Mouse (Mus musculus): ENCODE results near the gene Tbc1d22a.
A peak's percentile ranks its signal among the peaks of the same experiment; 100 is the strongest.

Tbc1d22a gene

GRCm38 (mm10) chr15:86334745-86335144 lies 120.5 kb downstream of the Tbc1d22a start:
- DNase-seq (ENCODE audit: low spot score in 2 of 2) = peak; percentile 80 to 88

- DNase-seq (ENCODE audit: low spot score in 2 of 2) = no peak
Measured at GRCm38 (mm10) chr15:86335781-86336180, 121.5 kb downstream of the Tbc1d22a start.

- DNase-seq (ENCODE audit: low spot score in 2 of 2) = peak; percentile 68 to 71
Measured at GRCm38 (mm10) chr15:86337726-86338125, 123.5 kb downstream of the Tbc1d22a start.

GRCm38 (mm10) chr15:86339736-86340135 lies 125.5 kb downstream of the Tbc1d22a start:
- DNase-seq (ENCODE audit: low spot score in 2 of 2) = no peak

DNA sequence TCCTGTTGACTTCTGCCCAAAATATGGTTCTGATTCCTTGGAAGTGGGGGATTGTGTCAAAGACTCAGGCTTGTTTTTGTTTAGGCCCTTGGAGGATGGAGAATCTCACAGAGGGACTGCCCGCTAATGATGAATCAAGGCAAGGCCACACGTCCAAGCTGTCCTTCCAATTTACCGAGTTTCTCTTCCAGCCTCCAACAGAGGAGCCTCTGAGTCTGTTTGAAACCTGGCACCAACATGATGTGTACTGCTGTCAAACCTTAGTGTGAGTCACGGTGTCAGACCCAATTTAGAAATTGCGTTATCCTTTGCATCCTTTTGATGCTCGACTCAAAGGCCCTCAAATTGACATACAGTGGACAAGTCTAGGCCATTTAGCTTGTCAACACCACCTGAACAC lies 126.5 kb downstream of the Tbc1d22a start:
- no peak for DNase-seq (ENCODE audit: low spot score in 2 of 2)

- DNase-seq (ENCODE audit: low spot score in 2 of 2) = no peak
Measured at GRCm38 (mm10) chr15:86342637-86343375, 128.5 kb downstream of the Tbc1d22a start.

- no peak for DNase-seq (ENCODE audit: low spot score in 2 of 2)
Measured at GRCm38 (mm10) chr15:86344906-86345331, 130.7 kb downstream of the Tbc1d22a start.

DNA sequence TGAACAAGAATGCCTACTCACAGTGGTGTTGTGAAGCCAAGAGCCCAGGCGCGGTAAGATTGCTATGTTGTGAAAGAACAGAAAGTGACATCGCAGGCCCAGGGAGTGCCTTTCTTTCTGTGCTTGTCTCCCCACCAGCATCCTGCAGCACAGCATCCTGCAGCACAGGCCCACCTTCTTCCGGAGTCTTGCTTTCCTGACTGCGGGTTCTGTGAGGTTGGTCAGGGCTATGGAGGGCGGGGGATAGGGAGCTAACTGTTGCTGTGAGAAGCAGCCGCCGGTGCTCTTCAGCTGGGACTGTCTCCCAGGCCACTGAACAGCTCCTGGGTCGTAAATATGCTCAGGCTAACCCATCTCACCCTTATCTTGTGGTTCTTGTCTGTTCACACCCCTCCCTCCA lies 131.6 kb downstream of the Tbc1d22a start:
- DNase-seq (ENCODE audit: low spot score in 2 of 2) = peak; percentile 74 to 80

DNA sequence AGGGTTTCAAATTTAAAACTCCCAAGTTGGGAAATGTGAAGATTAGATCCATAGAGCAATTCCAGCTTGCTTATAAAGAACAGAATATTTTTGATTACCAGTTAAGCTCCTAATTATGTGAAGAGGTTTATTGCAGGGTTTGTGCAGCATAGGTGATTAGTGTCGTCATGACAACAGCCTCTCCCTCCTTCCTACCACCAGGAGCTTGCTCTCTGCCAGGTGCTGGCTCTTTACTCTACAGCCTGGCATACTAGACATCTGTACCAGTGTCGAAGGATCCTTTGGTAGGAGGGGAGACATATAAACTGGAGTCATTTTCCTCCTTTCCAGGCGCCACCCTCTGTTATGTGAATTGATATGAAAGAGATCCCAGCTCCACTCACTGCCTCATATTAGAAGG lies 132.3 kb downstream of the Tbc1d22a start:
- no peak for DNase-seq (ENCODE audit: low spot score in 2 of 2)

DNA sequence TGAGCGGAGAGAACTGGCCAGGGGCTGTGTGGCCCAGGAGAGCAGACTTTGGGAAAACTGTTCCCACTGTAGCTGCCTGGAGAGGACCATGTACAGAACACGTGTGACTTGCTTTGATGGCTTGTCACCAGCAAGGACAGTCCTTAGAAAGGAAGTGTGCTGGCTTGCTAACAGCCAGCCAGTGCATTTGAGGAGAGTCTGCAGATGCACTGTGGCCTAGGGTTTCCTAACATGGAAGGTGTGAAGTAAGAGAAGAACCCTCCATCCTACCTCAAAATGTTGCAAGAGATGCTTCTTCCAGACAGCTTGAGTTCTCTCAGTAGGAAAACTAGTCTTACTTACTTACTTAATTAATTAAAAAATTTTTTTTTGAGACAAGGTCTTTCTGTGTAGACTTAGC lies 140.7 kb downstream of the Tbc1d22a start:
- no peak for DNase-seq (ENCODE audit: low spot score in 2 of 2)

DNA sequence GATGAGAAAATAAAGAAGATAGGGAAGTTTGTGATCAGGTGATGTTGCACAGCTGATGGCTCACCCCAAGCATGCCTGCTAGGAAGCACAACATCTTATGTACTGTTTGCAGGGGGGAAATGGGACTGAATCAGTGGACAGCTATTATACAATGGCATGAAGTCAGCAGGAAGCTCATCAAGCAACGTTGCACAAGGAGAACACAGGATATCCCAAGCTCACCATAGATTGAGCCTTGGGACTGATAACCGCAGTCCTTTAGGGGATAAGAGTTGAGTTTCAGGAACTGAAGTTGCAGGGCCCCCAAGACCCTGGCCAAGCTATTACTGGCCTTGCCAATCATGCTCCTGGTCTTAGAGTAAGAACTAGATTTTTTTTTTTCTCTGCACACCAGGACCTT lies 141.6 kb downstream of the Tbc1d22a start:
- DNase-seq (ENCODE audit: low spot score in 2 of 2) = no peak

GRCm38 (mm10) chr15:86360376-86360775 lies 146.1 kb downstream of the Tbc1d22a start:
- DNase-seq (ENCODE audit: low spot score in 2 of 2) = no peak

GRCm38 (mm10) chr15:86362306-86363150 lies 148.3 kb downstream of the Tbc1d22a start:
- peak; percentile 47 to 59 for DNase-seq (ENCODE audit: low spot score in 2 of 2)

- DNase-seq (ENCODE audit: low spot score in 2 of 2) = no peak
Measured at GRCm38 (mm10) chr15:86363841-86364295, 149.6 kb downstream of the Tbc1d22a start.

- DNase-seq (ENCODE audit: low spot score in 2 of 2) = peak in 1 of 2 experiments; percentile 54
Measured at GRCm38 (mm10) chr15:86364948-86365658, 150.8 kb downstream of the Tbc1d22a start.

GRCm38 (mm10) chr15:86366726-86367125 lies 152.5 kb downstream of the Tbc1d22a start:
- DNase-seq (ENCODE audit: low spot score in 2 of 2) = no peak

GRCm38 (mm10) chr15:86367247-86367646 lies 153.0 kb downstream of the Tbc1d22a start:
- DNase-seq (ENCODE audit: low spot score in 2 of 2) = no peak

GRCm38 (mm10) chr15:86370846-86371245 lies 156.6 kb downstream of the Tbc1d22a start:
- no peak for DNase-seq (ENCODE audit: low spot score in 2 of 2)

GRCm38 (mm10) chr15:86375262-86375661 lies 161.0 kb downstream of the Tbc1d22a start:
- DNase-seq (ENCODE audit: low spot score in 2 of 2) = no peak

DNA sequence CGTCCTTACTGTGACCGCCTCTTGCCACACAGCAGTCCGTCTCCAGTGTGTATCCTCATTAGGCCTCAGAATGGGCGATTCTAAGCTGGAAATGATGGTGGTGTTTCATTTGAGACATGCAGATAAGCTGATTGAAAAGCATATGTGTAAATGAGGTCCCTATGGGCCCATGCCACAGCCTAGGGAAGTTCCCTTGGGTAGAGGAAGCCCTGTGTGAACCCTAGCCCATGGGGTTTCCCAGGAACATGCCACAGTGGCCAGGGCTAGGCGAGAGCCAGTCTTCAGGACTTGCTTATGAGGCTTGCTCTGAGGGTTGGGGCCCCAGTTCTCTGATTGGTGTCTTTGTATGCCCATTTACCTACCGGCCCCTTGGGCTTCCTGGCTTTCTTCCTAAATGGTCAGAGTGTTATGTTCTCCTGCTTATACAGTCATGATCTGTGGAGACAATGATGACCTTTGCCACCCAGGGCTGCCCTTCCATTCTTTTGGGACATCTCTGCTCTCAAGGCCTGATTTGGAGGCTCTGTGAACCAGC lies 161.7 kb downstream of the Tbc1d22a start:
- no peak for DNase-seq (ENCODE audit: low spot score in 2 of 2)

DNA sequence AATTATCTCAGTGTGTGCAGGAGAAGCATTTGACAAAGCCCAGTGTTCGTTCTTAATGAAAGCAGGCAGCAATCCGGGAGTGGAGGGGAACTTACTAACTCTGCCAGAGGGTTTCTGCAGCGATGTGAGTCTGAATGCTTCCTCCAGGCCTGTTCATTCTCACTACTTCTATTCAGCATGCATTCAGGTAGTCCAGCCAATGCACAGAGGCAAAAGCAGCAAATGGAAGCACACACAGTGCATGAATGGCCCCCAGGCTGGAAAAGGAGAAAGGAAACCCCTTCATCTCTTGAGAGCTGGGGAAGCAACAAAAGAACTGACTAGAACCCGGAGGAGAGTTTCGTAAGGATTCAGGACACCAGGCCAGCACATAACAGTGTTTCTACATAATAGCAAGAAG lies 169.0 kb downstream of the Tbc1d22a start:
- DNase-seq (ENCODE audit: low spot score in 2 of 2) = no peak

- no peak for DNase-seq (ENCODE audit: low spot score in 2 of 2)
Measured at GRCm38 (mm10) chr15:86385436-86385835, 171.2 kb downstream of the Tbc1d22a start.
